Mouse (Mus musculus) small intestine, adult 2 months (tissue): ENCODE measurements around the gene Adk. TPM values are rescaled to one million over a fixed set of nuclear protein-coding genes. Genes with fewer than 3 reads are reported as not detected.

ENCODE experiments used
- H3K27ac ChIP-seq: fragments of 200-500 bp; 2 replicates; pipeline ENCODE4 v1.5.1; 2012; ENCODE audit warnings: low read depth, low read length, control low read depth, inconsistent platforms; ENCODE audit not compliant: insufficient read depth
- H3K27me3 ChIP-seq: fragments of 200-500 bp; 2 replicates; pipeline ENCODE4 v1.6.1; 2012; ENCODE audit warnings: mild to moderate bottlenecking, moderate library complexity, low read length, inconsistent platforms; ENCODE audit not compliant: control insufficient read depth, insufficient read depth
- H3K36me3 ChIP-seq: fragments of 200-500 bp; 2 replicates; pipeline ENCODE4 v1.6.1; 2012; ENCODE audit warnings: mild to moderate bottlenecking, low read length, control low read depth, inconsistent platforms; ENCODE audit not compliant: control insufficient read depth, insufficient read depth
- H3K4me1 ChIP-seq: fragments of 200-500 bp; 2 replicates; pipeline ENCODE4 v1.6.1; 2012; ENCODE audit warnings: low read length, inconsistent platforms, mixed read lengths; ENCODE audit not compliant: control insufficient read depth, insufficient read depth, insufficient read length
- H3K4me3 ChIP-seq: fragments of 200-500 bp; 2 replicates; pipeline ENCODE4 v1.5.1; 2012; ENCODE audit warnings: low read depth, mild to moderate bottlenecking, control low read depth, inconsistent platforms, low read length, moderate library complexity
- CTCF ChIP-seq: fragments of 200-500 bp; IDR thresholded peaks from 2 replicates; pipeline ENCODE4 v1.5.1; 2012; ENCODE audit warnings: low read depth, mild to moderate bottlenecking, control low read depth, inconsistent platforms, low read length, moderate library complexity, mixed read lengths; ENCODE audit not compliant: insufficient replicate concordance, insufficient read length; ENCODE audit errors: extremely low read depth
- POLR2A ChIP-seq: fragments of 200-500 bp; IDR thresholded peaks from 2 replicates; pipeline ENCODE4 v1.6.1; 2012; ENCODE audit warnings: low read depth, mild to moderate bottlenecking, control low read depth, inconsistent platforms, low read length, moderate library complexity
- WGBS: fragments of 180-500 bp; shearing (Covaris S2); methylation state at CpG from one replicate; pipeline ENCODE4 v1.1.7; 2018; 5-methylcytosine and 5-hydroxymethylcytosine counted together
- polyA plus RNA-seq: library from polyadenylated mRNA; depleted of rRNA; stranded (reverse); fragments of >200 nt; gene quantifications from 2 replicates; pipeline ENCODE4 v1.2.3, GENCODE M21; 2012; rRNA removed

Gene Adk
- polyA plus RNA-seq: 20.8 and 37.6 TPM in 2 replicates

- Histone ChIP-seq H3K27ac (peak within 1 kb of the TSS; percentile 95), H3K36me3 (no peaks in the 10 kb centered on the region), H3K27me3 (no peaks in the 10 kb centered on the region), H3K4me3 (peak within 1 kb of the TSS; percentile 86), H3K4me1 (peaks cover 3% of the 10 kb centered on the region; the same call in 1 of the 2 replicates)
- TF ChIP-seq POLR2A: peak; percentile 56
- TF ChIP-seq CTCF: no peak
- under 1% methylated on average over 48 of the region's 48 CpGs for WGBS
Observed at GRCm38 (mm10) chr14:21052112-21052780, at the start of gene Adk, which contains the start of gene Ap3m1. Gene Adk, plus strand, starts transcription at chr14:21052574. Gene Ap3m1, minus strand, starts transcription at chr14:21052508.

- TF ChIP-seq CTCF (no peak), POLR2A (no peak)
- H3K36me3 ChIP-seq: peaks cover 36% of the 10 kb centered on the region
Observed at GRCm38 (mm10) chr14:21013800-21014334, 38.5 kb upstream of the Adk start.

DNA sequence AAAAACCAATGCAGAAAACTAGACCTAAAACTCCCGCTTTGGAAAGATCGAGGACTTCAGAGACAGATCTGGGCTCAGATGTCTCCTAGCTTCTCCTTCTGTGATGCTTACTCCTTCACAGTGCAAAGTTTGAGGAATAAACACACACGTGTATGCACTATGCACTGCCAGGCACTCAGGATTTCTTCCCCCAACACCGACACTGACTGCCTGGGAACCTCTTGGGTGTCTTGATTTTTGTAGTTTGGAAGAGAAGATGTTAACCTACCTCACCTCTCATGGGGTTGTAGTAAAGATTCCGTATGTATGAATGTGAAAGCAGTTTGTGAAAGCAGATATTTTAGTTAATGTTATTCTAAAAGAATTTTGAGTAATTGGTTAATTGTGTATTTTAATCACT is 34.5 kb upstream of the Adk start:
- no peak for TF ChIP-seq CTCF
- TF ChIP-seq POLR2A: no peak
- 92% methylated on average over 5 of the region's 5 CpGs for WGBS
- H3K36me3 ChIP-seq: peaks cover 46% of the 10 kb centered on the region
- no peak overlapping the region for H3K4me3 ChIP-seq
- H3K4me1 ChIP-seq: no peaks in the 10 kb centered on the region
- no peaks in the 10 kb centered on the region for H3K27me3 ChIP-seq
- no peak overlapping the region for H3K27ac ChIP-seq

More at GRCm38 (mm10) chr14:21013800-21014334, 38.5 kb upstream of the Adk start:
- H3K27ac ChIP-seq: no peak overlapping the region
- no peak overlapping the region for H3K4me3 ChIP-seq
- no peaks in the 10 kb centered on the region for H3K27me3 ChIP-seq
- no peaks in the 10 kb centered on the region for H3K4me1 ChIP-seq
- 81% methylated on average over 5 of the region's 5 CpGs for WGBS

GRCm38 (mm10) chr14:21018977-21019376 is 33.4 kb upstream of the Adk start:
- H3K4me3 ChIP-seq: no peak overlapping the region
- H3K36me3 ChIP-seq: peaks cover 52% of the 10 kb centered on the region
- TF ChIP-seq POLR2A (no peak), CTCF (no peak)
- H3K4me1 ChIP-seq: no peaks in the 10 kb centered on the region
- no peak overlapping the region for H3K27ac ChIP-seq
- 69% methylated on average over 3 of the region's 3 CpGs for WGBS
- H3K27me3 ChIP-seq: no peaks in the 10 kb centered on the region

GRCm38 (mm10) chr14:21020435-21020834 is 31.9 kb upstream of the Adk start:
- H3K4me1 ChIP-seq: no peaks in the 10 kb centered on the region
- TF ChIP-seq CTCF: no peak
- no peak for TF ChIP-seq POLR2A
- 96% methylated on average over 8 of the region's 8 CpGs for WGBS

GRCm38 (mm10) chr14:21027542-21027941 is 24.8 kb upstream of the Adk start:
- Histone ChIP-seq H3K27me3 (no peaks in the 10 kb centered on the region), H3K4me1 (peaks cover 2% of the 10 kb centered on the region; the same call in 1 of the 2 replicates), H3K27ac (no peak overlapping the region), H3K4me3 (no peak overlapping the region), H3K36me3 (peaks cover 61% of the 10 kb centered on the region)
- TF ChIP-seq POLR2A: no peak
- TF ChIP-seq CTCF: no peak

More at GRCm38 (mm10) chr14:21020435-21020834, 31.9 kb upstream of the Adk start:
- Histone ChIP-seq H3K4me3 (no peak overlapping the region), H3K27ac (no peak overlapping the region), H3K27me3 (no peaks in the 10 kb centered on the region), H3K36me3 (peaks cover 54% of the 10 kb centered on the region)

DNA sequence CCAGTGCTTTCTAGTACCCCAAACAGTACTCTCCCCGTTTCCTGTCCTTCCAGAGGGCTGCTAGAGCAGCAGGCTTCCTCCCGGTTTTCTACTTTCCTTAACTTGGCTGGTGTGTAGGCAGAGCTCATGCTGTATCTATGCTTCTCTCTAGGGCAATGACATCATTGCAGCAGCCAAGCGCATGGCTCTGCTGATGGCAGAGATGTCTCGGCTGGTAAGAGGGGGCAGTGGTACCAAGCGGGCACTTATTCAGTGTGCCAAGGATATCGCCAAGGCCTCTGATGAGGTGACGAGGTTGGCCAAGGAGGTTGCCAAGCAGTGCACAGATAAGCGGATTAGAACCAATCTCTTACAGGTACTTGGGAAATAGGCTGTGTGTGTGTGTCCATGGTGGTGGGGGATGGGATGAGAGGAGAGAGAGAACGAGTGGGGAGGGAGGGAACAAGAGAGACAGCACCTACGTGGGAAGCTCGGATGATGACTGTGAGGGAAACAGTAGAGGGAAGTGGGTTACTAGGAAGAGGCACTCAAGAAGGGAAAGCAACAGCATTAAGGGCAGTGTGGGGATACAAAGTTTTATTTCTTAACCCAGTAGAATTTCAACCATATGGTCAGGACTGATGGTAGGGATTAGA is 23.2 kb upstream of the Adk start:
- WGBS: 87% methylated on average over 11 of the region's 11 CpGs
- Histone ChIP-seq H3K27me3 (no peaks in the 10 kb centered on the region), H3K27ac (no peak overlapping the region), H3K36me3 (peaks cover 59% of the 10 kb centered on the region), H3K4me3 (no peak overlapping the region), H3K4me1 (peaks cover 2% of the 10 kb centered on the region; the same call in 1 of the 2 replicates)
- TF ChIP-seq POLR2A (no peak), CTCF (no peak)
